Mouse (Mus musculus): Measurements from ENCODE around the gene Kcnb1.

Gene Kcnb1

DNA sequence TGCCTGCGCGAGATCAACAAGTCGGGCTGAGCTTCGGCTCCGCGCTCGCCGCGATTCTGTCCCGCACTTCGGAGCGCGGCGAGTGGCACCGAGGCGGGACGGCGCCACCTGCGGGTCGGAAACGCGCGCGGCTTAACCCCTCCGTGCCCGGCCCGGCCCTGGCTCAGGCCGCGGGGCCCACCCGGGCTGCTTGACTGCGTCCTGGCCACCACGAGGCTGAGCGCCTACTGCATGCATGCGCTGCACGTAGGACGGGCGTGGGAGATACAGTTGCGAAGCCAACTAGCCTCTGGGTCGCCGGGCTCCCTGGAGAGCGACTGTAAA lies at the start of gene Kcnb1:
Kcnb1 (minus strand) TSS at position 80 of the 324 bp plus-strand sequence.
- DNase-seq (ENCODE audit: low spot score) = peak; percentile 18

DNA sequence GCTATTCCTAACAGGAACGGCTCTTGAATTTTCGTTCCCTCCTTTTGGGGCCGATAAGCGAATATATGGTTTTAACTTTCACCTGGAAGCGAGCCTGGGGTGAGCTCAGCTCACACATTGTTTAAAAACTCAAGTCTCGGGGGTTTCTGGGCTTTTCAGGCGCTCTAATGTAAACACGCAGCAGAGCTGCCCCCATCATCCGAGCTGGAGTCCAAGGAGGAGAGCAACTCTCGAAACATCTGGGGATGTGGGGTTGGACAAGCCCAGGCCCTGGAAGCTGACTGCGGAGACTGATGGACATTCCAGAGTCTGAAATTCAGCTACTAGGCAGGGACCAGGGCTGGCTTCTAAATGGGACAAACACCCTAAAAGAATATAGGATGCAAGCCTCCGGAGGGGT lies 49.3 kb upstream of the Kcnb1 start:
- DNase-seq (ENCODE audit: low spot score) = no peak

DNA sequence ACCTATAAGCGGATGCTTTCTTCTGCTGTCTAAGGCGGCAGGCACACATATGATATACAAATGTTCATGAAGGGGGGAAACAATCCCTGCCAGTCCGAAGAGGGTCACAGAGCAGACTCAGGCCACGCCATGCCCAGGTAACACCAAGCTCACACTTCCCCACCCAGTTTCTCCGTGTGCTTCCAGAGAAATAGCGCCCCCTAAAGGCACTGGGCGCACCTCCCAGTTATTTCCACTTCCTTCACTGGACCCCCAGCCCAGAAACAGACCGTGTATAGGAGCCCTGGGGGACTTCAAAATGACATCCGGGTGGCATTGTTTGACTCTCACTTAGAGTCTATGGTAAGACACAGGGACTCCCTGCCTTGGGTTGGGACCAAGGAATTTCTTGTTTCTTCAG lies 47.3 kb upstream of the Kcnb1 start:
- DNase-seq (ENCODE audit: low spot score) = no peak

DNA sequence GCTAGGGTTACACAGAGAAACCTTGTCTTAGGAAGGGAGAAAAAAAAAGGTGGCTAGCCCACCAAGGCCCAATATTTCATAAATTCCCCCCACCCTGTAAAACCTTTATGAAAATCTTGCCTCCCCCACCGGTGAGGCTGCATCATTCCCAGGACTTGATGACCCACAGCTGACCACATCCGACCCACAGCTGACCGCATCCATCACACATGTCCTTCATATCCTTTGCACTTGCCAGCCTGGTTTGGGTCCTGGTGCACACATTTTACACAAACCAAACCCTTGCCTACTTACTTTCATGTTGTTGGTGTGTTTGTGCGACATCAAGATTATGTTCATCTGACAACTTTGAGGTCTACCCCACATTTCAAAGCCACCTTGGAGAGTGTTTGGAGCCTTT lies 46.2 kb upstream of the Kcnb1 start:
- no peak for DNase-seq (ENCODE audit: low spot score)

DNA sequence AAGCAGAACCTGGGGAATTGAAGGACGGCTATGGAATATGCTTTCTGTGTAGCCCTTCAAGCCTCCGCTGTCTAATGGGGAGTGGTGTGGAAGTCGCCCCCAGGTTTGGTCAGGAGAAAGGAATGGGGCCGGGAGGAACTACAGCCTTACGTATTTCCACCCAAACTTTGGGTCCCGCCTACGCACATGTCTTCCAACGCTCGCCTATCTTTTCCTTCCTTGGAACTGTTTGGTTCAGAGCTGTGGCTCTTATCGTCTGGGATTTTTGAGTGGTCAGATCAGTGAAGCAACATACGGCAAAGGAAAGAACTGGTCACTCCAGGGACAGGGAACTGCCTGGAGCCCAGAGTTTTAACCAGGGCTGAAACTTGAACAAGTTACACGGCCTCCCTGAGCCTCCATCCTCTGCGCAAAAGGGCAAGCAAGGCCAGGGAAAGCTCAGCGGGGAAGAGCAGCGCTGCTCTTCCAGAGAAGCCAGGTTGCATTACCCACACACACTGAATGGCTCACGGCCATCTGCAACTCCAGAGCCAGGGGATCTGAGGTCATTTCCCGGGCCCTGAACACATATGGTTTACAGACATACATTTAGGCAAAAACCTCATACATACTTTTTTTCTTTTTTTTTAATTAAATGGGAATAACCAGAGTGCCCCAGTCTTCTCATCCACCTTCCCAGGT lies 45.5 kb upstream of the Kcnb1 start:
- no peak for DNase-seq (ENCODE audit: low spot score)

DNA sequence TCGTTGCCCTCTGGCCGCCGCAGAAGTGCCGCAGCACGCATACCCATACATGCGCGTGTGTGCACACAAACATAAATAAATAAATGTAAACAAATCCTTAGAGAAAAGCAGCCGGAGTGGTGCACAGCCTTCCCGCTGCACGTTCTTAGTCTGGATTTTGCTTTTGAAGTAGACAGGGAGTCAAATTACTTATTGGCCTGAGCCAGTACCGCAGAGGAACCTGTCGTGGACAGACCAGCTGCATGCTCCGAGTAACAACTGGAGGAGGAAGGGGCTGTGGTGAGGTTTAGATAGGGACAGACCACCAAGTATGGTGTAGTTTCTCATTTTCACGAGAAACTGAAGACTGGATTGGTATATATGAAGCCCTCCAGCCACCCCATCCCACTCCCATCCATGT lies 43.8 kb upstream of the Kcnb1 start:
- no peak for DNase-seq (ENCODE audit: low spot score)

DNA sequence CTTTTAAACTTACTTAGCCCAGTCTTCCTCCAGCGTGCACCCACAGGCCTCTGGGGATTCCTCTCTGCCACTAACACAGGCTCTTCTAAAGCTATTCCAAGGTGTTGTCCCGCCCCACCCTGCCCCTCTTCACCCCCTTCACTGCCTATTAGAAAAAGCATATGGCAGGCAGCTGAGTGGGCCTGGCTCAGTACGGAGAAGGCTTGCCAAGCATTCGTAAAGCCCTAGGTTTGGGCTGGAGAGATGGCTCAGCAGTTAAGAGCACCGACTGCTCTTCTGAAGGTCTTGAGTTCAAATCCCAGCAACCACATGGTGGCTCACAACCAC lies 43.0 kb upstream of the Kcnb1 start:
- no peak for DNase-seq (ENCODE audit: low spot score)

DNA sequence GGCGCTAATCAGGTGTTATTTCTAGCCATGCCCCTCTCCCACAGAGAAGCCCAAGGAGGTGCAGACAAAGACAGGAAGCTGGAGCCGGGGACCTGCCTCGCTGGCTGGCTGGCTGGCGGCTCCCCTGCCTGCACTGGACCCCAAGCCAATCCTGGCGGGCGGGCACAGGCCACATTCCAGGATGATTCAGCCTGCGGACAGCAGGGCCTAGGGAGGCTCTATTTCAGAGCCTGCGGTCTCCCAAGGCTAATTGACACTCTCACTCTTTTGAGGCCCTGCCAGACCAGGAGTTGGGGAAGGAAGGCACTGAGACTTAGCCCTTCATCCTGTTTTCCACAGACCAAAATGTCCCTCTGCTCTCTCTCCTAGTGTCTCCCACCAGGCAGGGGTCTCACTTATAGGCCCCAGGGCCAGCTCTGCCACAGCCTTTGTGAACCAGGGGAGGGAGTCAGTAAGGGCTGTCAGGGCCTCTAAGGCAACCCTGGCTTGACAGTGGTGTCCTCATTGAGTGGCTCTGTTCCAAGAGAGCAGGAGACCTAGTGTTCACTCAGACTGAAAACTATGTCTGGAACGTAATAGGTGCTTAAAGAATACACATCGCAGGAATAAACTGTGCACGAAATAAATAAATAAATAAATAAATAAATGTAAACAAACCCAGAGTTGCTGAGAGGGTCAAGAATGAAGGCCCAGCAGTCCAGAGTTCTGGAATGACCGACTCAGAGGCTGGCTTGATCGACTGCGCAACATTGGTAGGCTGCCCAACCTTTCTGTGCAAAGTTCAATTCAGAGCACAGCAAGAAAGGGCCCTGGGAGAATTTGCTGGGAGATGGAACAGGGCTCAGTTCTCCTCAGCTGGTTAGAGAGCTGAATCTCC lies 42.4 kb upstream of the Kcnb1 start:
- DNase-seq (ENCODE audit: low spot score) = no peak

DNA sequence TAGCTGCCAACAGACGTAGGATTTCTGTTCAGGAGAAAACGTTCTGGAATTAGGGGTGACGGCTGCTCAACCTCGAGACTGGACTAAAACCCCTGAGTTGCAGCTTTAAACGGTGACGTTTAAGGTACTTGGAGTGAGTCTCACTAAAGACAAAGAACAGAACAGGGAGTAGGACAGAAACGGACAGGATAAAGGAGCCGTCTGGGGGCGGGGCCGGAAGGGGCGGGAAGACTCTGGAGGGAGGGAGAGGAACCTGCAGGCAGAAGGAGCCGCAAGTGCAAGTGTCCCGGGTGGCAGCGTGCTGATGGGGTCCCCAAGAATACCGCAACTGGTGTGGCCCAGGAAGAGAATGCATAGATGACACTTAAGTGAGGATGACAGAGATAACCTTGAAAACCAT lies 40.6 kb upstream of the Kcnb1 start:
- DNase-seq (ENCODE audit: low spot score) = no peak

DNA sequence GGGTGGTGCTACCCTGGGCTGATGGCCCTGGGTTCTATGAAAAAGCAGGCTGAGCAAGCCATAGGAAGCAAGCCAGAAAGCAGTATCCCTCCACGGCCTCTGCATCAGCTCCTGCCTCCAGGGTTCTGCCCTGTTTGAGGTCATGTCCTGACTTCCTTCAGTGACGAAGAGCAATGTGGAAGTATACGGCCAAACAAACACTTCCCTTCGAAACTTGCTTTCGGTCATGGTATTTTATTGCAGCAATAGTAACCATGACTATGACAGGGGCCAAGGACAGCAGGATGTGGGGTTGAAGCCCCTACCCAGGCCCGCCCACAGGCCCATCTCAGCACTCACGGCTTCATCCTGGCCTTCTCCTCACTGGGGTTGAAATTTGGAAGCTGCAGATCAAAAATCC lies 35.0 kb upstream of the Kcnb1 start:
- no peak for DNase-seq (ENCODE audit: low spot score)

DNA sequence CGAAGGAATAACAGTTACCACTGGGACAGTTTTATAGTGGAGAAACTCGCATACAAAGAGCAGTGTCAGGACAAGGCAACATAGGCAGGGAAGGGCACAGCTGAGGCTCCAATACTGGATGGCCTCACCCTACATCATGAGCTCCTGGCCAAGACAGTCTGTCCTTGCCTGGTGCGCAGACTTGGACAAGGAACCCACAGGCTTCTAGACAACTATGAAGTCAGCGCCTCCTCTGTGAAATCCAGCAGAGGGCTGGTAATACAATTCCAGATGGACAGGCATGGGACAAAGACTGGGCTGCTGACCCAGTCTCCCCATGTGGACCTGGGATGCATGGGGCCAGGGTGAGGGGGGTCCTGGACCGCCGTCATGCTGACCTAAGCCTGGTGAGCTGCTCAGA lies 34.2 kb upstream of the Kcnb1 start:
- no peak for DNase-seq (ENCODE audit: low spot score)

DNA sequence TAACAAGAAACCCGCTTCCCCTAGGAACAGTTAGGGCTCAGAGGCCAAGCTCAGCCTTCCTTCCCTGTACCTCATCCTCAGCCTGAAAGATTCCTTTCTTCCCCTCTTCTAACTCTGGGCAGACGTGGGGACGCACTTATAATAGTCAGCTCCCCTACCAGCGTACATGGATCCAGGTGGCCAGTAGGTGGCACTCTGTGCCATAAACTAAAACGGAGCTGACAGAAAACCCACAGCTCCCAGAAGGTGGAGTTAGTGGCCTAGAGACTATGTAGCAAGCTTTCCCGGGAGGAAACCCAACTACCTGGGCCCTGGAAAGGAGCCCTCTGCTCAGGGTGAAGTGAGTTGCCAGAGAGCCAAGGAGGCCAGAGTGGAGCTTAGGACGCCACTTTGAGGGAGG lies 32.2 kb upstream of the Kcnb1 start:
- DNase-seq (ENCODE audit: low spot score) = peak; percentile 17

DNA sequence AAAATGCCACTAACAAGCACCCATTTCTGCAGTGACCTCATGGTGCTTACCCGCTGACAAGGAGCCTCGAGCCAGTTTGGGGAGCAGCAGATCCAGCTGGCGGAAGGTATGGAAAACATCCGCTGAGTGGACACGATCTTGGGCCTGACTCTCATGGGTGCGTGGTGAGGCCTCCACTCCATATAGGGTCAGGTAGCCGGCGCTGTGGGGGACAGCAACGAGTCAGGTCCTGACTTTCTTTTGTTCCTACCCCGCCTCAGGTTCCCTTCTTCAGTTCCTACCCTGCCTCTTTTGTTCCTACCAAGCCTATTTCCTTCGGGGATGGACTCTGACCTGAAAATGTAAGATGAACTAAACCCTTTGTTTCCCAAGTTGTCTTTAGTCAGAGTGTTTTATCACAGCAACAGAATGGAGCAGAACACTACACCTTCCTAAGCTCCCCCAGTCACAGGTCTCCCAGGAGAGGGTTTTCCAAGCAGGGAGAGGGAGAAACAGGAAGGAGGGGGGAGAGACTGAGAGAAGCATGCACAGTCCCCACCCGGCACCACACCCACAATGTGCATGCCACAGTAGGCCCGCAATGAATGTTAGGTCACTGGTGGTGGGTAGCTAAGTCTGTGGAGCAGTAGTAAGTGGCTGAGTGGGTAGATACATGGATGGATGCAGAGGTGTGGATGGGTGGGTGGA lies 31.3 kb upstream of the Kcnb1 start:
- no peak for DNase-seq (ENCODE audit: low spot score)

DNA sequence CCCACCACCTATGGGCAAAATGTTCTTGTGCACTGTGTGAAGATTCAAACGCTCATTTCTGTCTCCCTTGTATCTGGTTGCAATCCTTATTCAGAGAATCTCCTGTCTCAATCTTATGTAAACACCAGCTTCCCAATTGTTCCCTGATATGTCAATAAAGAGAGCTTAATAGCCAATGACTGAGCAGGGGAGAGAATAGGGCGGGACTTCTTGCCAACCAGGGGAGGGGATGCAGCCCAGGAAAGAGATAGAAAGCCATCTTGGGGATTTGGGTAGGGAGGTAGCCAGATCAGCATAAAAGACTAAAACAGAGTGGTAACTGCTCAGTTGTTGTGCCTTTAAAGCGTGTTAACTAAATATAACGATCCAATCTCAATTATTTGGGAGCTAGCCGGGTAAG lies 30.8 kb upstream of the Kcnb1 start:
- DNase-seq (ENCODE audit: low spot score) = no peak

DNA sequence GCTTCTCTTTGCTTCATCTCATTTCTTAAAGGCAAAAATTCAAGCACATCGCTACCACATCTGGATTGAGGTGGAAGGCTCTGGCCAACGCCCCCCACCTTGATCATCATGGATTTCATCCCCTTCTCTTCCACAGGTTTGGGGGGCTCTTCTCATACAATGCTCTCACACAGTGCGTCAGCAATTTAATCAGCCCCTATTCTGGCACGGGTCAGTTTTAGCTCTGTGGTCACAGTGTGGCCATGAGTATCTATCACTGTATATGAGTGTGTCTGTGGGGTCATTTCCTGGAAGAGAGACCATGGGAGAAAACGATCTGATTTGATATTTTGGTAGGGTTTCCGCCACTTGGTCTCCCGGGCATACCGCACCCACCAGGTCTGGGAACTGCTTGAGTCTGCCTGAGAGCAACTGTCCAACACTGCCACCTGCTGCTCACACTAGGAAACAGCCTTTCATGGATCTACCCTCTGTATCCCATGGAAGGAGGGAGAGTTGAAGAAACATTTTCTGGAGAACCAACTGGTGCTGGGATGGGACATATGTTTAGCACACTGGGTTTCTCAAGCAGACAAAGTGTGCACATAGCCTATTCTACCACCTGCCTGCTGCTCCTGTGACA lies 29.3 kb upstream of the Kcnb1 start:
- DNase-seq (ENCODE audit: low spot score) = peak; percentile 49

DNA sequence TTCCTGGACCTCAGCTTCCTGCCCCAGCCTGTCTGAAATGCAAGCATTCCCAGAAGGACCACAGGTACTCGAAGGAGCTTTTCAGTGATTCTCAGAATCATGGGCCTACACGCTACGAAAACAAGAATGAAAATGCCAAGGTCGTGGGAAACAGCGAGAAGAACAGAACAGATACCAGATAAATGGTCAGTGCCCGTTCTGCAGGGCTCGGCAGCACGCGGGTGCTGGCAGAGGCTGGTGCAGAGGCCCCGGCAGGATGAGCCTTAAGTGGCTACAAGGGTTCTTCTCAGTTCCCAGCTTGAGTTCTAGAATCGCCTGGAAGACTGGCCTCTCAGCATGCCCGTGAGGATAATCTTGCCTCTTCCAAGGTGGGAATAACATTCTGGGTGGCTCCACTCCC lies 23.7 kb upstream of the Kcnb1 start:
- DNase-seq (ENCODE audit: low spot score) = no peak

DNA sequence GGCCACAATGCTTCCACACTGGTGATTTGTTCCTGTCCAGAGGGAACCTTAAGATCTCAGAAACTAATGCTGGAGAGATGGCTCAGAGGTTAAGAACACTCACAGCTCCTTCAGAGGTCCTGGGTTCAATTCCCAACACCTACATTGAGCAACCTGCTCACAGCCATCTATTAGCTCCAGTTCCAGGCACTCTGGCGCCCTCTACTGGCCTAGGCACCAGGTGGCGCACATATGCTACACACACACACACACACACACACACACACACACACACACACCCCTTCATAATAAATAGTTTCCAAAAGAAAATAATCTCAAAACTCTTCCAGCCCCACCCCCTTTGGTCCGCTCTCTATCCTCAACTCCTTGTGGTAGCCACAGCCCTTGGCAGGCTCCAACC lies 23.1 kb upstream of the Kcnb1 start:
- DNase-seq (ENCODE audit: low spot score) = no peak

DNA sequence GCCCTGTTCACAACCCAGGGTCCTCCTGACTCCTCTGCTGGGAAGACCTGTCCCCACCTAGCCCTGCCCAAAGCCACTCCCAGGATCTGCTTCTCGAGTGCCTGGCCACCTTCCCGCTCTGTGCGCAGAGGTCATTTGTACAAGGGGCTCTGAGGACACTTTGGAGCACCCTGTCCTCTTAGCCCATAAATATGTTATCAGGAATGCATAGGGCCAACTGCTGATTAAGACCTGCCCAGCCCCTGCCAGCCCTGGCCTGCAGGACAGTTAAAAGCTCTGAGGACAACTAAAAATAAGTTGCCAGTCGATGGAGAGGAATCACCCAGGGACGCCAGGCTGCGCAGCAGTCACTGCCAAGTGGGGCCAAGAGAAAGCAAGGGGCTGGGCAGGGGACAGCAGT lies 22.6 kb upstream of the Kcnb1 start:
- no peak for DNase-seq (ENCODE audit: low spot score)

DNA sequence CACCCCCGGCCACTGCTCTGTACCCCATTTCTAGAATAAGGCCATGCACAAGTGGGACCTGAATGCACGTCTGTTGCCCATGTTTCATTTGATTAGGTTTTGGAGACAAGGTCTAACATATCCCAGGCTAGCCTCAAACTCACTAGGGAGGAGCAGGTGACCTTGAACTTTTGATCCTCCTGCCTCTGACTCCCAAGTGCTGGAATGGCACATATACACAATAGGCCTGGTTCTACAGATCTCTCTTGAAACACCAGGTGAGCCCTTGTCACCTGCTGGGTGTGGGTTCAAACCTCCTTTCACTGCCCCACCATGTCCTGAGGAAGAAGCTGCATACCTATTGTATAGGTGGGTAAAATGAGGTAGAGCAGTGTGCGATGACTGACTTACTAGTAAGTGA lies 22.1 kb upstream of the Kcnb1 start:
- DNase-seq (ENCODE audit: low spot score) = no peak

DNA sequence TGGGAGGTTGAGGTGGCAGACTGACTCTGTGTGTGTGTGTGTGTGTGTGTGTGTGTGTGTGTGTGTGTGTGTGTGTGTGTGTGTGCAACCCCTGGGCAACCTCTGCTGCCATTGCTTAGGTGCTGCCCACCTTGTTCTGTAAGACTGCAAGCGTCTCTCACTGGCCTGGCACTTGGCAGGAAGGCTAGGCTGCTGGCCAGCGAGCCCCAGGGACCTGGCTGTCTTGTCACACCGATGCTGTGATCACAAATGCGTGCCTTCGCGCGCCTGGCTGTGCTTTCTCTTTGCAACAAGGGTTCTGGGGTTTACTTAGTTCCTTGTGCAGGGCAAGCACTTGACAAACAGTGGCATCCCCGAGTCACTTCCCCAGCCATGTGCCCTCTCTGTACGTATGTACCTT lies 19.9 kb upstream of the Kcnb1 start:
- no peak for DNase-seq (ENCODE audit: low spot score)

DNA sequence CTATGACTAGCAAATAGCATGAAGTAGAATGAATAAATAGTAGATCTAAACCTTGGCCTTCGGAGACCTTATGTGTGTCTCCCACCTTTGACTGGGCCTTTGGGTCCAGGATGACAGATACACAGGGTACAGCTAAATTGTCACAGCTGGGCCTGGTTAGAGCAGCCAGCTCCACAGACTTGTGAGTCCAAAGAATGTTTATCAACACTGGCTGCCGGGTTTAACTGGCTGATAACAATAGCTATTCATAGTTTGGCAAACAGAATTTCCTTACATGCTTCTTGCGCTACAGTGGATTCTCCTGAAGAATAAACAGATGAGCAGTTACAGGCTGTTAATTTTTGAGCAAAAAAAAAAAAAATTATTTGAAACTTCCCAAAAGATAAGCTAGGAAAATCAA lies 19.0 kb upstream of the Kcnb1 start:
- no peak for DNase-seq (ENCODE audit: low spot score)

DNA sequence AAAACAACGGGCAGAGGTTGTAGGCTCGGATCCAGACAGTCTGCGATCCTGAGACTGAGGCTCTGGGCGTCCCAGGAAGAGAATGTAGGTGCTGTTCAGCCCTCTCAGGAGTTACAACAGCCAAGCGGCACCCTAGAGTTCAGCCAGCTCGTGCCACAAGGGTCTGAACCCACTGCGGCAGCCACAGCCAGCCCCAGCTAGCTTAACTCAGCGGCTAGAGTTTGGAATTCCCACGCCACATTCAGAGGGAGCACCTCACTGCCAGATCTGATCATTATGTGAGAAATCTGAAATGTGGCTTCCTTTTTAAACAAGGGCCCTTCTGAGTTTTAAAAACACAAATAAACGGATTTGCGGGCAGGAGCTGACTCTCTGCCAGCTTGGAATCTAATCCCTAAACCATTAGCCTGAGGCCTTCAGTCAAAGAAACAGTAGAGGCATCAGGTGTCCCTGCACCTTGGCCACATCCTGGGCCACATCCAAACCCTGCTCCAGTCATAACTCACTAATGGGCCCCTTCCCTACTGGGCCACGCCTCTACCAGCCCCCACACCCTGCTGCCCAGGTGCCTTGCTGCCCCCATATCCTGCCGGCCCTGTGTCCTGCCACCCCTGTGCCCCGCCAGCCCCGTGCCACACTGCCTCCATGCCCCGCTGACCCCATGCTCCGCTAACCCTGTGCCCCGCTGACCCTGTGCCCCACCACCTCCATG lies 16.1 kb upstream of the Kcnb1 start:
- no peak for DNase-seq (ENCODE audit: low spot score)
